Mouse (Mus musculus): ENCODE data around the gene Vipas39. TPM values are rescaled to one million over a fixed set of nuclear protein-coding genes. Genes with fewer than 3 reads are reported as not detected.
A peak's percentile ranks its signal among the peaks of the same experiment; 100 is the strongest.
"Not testable (repeated sequence)": the region's sequence is repeated elsewhere in the genome, so short reads cannot be mapped to it uniquely, and the experiment has no call there.

Gene Vipas39
- 30.5 and 33.2 TPM in 2 replicates for polyA plus RNA-seq (2015; fragmentation: Nextera tagmentation; extraction: Ambion mirVana)

DNA sequence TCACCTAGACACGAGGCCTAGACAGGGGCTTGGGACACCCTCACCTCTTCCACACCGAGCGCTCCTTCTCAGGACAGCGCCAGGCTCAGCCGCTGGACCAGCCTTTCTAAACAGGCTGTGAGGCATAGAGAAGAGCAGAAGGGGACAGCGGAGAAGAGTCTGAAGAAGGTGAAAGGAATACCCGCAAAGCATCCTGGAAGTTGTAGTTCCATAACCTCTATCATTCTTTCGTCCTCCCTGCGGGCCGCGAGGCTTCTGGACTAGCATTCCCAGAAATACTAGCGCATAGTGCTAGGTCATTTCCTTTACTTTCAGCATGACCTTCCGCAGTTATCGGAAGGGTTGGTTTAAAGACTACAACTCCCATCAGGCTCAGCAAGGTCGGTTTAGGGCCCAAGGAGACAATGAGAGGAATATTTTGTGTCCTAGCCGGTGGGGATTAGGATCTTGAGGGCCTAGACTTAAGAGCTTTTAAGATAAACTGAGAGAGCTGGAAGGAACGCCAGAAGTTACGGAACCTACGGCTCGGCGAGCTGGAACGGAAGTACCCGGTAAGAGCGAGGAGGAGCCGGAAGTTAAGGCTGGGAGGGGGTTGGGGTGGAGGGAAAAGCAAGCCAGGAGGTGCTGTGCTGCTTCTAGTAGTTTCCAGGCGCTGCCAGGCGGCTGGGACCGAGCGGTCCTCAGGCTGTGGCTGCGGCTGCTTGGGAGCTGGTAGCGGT, at the start of gene Vipas39, which contains the start of gene Ahsa1:
Gene Vipas39, minus strand, starts transcription at position 149 of the 719 bp plus-strand sequence.
Gene Ahsa1, plus strand, starts transcription at position 372 of the 719 bp plus-strand sequence.
- DNase-seq (ENCODE audit: low spot score) = peak; percentile 96

GRCm38 (mm10) chr12:87313098-87313497, 47.0 kb upstream of the Vipas39 start:
- DNase-seq (ENCODE audit: low spot score) = no peak

- not testable (repeated sequence) for DNase-seq (ENCODE audit: low spot score)
Observed at GRCm38 (mm10) chr12:87306584-87306844, 40.5 kb upstream of the Vipas39 start.

DNA sequence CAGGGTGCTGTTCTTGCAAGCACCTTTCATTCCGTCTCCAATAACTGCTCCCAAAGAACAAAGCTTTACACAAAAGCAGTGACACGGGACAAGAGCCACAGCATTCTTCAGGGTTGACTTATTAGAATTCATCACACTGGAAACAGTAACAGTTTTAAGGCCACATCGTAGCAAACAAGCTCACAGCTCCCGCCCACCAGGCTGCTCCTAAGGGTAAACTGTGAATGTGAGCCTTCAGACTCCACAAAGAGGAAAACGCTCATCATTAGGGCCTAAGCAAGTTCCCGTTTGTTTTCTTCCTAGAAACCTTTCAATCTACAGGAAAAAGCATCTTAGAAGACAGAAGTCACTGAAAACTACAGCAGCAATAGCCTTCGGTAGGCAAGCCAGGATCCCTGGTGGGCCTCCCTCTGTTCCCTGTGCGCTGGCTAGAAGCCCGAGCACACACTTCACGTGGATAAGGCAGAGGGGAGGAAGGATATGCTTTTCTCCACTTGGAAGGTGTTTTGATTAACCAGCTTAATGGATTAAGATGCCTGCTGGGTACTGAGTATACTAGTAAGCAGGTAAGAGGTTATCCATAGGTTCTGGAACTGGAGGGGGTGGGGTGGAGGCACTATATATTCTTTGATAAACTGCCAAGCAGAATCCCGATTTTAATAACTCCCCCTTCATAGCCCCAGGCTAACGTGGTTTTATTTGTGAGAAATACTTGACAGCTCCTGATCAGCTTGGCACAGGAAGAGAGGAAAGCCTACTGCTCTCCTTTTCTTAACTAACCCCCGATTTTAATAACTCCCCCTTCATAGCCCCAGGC, 39.9 kb upstream of the Vipas39 start:
- no peak for DNase-seq (ENCODE audit: low spot score)

DNA sequence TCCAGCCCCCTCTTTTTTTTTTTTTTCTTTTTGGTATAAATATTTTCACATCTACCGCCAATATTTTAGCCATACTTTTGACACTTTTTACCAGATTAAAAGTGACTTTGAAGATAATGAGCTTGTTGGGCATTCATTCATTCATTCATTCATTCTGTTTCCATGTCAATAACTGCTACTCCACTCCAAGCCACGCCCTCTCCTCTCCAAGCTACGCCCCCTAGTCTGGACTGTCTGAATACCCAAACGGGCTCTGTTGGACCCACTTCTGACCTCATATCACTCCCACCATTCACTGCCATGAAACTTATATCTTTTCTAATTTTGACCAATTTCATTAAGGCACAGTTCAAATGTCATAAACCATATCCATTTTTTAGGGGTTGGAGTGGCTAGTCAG, 35.1 kb upstream of the Vipas39 start:
- DNase-seq (ENCODE audit: low spot score) = no peak

DNA sequence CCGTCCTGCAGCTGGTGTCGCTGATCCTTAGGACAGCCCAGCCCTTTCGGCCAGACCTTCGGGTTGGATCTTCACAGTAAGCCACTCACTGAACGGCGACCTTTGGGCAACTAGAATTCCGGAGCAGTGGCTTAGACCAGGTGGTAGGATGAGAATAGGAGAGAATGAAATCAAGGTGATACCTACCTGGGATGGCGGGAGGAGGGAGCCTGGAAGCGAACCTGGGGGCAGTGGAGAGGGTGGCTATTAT, 34.3 kb upstream of the Vipas39 start:
- no peak for DNase-seq (ENCODE audit: low spot score)

DNA sequence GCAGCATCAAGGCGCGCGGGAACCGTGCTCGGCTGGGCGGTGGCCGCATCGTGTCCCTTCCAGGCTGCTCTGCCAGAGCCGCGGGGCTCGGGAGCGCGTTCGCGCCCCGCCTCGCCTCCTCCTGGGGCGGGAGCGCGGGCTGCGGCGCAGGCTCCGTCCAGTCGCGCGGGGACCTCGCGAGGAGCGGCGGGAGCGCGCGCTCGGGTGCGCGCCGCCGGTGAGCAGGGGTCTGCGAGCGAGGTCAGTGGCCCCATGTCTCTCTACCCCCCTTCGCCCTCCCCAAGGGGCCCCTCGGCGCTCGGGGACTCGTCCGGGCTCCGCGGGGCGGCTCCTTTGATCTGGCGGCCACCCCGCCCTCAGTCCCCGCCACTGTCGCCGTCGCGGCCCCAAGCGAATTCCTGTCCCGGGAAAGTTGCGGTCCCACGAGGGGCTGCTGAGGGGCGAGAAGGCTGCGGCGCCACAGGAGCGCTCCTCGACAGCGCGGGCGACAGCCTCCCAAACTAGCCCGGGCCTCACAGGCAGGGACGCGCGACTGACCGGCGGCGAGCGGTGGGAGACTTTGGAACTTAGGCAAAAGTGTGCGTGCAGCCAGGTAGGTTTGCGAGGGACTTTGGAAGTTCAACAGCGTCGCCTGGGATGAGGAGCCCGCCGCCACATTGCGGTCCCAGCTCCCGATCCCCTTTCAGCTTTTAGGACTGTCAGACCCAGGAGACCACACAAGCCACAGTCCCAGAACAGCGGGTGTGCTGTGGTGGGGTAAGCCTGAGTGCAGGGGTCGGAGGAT, 33.8 kb upstream of the Vipas39 start, which contains the start of gene Ism2:
Gene Ism2, minus strand, starts transcription at position 49 of the 784 bp plus-strand sequence.
- DNase-seq (ENCODE audit: low spot score) = peak; percentile 3

GRCm38 (mm10) chr12:87299037-87299656, 33.1 kb upstream of the Vipas39 start:
- DNase-seq (ENCODE audit: low spot score) = no peak

DNA sequence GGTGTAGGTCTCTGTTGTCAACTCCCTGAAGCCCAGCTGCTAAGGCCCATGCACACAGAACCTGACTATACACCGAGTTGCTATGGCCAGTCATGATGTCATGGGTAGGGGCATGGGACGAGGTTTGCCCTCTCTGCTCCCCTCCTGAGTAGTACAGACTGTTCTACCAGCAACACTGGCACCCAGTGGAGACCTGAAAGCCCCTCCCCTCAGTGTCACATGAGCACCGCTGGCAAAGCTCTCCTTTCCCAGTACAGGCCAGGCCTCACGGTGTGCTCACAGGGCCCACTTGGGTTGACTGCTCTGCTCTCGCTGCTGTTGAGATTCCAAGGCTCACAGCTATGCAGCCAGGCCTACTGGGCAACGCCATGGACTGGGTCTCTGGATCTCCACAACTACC, 27.9 kb upstream of the Vipas39 start:
- DNase-seq (ENCODE audit: low spot score) = no peak

- no peak for DNase-seq (ENCODE audit: low spot score)
Observed at GRCm38 (mm10) chr12:87289100-87289499, 23.0 kb upstream of the Vipas39 start.

DNA sequence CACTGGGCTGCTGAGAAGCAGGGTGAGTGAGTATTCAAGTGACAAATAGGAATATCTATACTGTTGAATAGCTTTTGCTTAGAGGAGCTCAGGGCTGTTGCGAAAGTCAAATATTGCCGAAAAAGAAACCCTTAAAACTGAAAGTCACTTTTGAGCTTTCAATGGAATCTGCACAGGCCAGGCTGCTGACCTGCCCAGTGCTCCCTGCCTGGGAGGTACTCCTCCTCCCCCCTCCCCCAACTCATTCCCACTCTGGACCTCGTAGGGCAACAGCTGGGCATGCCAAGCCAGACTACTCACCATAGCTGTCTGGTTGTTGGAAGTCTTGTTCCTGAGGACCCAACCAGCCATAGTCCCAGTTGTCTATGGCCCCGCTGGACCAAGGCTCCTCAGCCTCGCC, 18.7 kb upstream of the Vipas39 start:
- no peak for DNase-seq (ENCODE audit: low spot score)

DNA sequence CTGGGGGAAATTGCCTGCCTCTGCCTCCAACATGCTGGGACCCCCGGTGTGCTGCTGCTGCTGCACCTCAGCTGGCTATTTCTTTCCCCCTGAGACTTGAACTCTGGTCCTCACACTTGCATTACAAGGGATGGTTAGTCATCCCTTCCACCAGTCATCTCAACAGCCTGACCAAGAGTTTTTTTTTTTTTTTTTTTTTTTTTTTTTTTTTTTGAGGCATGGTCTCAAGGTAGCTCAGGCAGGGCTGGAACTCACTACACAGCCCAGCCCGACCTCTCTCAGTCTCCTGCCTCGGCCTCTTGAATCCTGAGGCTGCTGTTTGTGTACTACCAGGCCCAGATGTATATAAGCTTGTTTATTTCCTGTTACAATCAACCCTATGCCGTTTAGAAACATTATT, 18.2 kb upstream of the Vipas39 start:
- DNase-seq (ENCODE audit: low spot score) = no peak

GRCm38 (mm10) chr12:87283706-87284105, 17.6 kb upstream of the Vipas39 start:
- DNase-seq (ENCODE audit: low spot score) = no peak

DNA sequence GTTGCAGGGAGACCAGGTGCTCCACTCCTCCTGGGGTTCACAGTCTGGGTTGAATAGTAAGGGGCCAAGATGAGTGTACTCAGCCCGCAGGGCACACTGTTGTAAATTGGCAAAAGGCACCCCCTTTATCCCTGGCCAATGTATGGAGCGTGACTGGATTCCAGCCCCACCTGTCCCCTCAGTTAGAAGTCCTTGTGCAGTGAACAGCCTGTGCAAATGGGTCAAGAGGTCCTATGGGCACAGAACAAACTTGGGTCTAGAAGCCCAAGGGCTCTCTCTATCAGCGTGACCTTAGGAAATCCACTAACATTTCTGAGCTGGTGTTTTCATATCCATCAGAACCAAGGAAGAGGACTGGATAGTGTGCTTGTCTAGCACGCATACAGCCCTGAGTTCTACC, 16.7 kb upstream of the Vipas39 start:
- DNase-seq (ENCODE audit: low spot score) = no peak

DNA sequence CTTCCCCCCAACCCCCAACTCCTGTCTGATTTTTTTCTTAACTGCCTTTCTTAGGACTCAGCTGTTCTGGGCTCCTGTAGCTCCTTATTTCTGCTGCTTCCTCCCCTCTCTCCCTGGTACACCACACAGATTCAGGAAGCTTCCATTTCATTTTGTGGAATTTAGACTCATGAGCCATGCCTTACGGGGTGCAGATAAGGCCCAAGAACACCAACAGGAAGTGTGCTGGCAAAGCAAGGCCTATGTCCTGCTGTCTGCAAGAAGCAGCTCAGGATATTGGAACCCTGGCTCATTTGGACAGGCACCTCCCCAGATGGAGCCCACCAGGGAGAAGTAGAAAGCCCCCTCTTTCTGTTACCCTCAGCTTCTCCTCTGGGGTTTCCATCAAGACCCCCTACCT, 15.7 kb upstream of the Vipas39 start:
- DNase-seq (ENCODE audit: low spot score) = no peak

DNA sequence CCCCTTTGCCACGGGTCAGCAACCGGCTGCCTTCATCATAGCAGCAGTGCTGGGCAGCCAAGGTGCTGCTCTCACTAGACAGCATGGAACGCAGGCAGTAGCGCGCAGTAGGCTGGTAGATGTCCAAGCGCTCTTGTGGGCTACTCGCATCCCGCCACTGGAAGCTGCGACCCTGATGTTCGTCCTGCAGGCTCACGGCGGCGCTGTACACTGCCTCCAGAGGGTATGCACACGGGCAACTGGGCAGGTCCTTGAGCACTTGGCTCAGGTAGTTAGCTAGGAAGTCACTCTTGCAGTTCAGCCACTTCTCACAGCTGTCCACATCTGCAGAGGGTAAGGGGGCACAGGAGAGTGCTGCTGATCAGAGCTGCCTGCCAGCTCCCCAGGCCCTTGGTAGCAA, 13.8 kb upstream of the Vipas39 start:
- DNase-seq (ENCODE audit: low spot score) = no peak

DNA sequence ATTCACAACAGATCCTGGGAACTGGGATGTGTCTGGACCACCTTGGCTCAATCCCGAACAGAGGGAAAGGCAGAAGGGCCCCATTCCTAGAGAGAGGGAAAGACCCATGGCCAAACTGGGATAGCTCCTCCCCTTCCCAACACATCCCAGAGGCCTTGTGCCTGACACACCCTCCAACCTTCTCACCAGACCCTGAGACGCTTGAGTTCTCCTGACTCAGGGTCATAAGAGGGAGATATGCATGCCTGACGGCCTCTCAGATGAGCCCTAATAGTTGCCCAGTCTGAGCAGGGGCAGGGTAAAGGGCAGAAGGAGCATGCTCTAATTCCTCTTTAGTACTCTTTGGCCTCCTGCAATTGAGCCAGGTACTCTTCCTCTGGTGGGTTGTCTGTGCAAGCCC, 13.3 kb upstream of the Vipas39 start:
- no peak for DNase-seq (ENCODE audit: low spot score)

DNA sequence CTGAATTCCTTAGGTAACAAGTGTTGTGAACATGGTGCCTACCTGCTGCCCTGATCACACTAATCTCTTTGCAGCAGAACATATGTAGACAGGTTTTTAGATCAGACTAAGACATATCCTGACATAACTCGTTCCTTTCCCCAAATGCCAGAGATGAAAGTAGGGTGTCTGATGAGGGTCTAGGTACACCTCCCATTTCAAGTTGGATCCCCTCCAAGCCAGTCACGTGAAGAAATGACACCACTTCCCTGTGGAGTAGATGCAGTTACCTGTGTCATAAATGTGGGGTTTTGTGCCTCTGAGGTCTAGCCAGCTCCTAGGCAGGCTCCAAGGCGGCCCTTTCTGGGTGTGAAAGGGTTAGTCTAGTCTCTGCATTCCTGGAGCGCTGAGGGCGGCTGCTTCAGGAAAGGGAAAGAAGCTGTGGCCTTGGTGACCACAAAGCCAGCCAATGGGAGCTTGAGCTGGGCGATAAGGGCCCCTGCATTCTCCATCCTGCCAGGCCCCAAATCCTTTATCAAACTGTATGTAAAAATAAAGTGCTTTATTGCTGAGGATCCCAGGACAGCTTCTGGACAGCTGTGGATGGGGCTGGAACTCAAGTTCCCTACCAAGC, 12.2 kb upstream of the Vipas39 start:
- DNase-seq (ENCODE audit: low spot score) = no peak

DNA sequence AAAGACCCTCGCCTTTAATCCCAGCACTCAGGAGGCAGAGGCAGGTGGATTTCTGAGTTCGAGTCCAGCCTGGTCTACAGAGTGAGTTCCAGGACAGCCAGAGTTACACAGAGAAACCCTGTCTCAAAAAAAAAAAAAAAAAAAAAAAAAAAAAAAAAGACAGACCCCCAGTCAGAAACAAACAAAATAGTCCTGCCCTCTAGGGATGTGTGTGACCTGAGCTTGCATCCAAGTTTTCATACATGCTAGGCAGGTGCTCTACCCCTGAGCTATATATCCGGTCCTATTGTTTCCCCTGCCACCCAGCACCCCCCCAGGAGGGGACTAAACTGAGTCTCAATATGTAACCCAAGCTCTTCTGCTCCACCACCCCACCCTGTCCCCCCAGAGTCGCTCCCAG, 11.2 kb upstream of the Vipas39 start:
- not testable (repeated sequence) for DNase-seq (ENCODE audit: low spot score)

DNA sequence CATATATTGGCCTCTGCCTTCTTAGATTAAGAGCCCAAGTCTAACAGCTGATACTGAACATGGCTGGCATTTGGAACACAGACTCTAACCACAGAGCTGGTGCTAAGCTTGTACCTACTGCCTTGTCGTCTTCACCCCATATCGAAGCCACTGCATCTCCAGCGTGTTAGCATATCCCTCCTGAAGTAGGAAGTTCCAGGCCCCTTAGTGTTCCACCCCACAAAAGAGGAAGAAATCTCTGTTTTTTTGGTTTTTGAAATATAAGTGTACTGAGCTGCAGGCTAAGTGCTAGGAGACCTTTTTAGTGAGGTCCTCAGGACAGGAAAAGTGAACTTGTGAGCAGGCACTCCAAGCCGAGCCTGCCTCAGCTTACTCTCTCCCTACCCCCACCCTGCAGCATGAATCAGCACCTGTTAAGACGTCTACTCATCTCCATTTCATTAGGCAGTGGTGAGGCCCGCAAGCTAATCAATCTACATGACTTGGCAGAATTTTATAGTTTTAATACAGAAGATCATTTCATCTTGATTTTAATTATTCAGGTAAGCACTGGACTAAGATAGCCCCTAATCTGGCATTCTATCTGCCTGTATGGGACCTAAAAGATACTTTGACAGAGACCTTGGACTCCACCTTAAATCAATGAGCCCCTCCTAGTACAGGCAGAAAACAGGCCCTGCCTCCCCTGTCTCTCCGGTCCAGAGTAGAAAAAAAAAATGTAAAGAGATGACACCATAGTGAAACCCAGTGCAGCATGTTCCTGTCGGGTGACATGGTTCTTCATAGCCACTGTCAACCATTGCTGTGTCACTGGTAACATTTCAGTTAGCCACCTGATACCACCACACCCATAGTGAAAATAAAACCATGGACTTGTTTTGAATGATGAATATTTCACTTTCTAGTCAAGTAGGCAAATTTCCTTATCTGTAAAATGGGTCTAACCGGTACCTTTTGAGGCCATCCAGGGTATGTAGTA, 9.1 kb upstream of the Vipas39 start:
- DNase-seq (ENCODE audit: low spot score) = no peak
